Mouse (Mus musculus) hindlimb bud, embryonic 11.5 days (tissue): Measurements from ENCODE around the gene Anxa3.
A peak's percentile ranks its signal among the peaks of the same experiment; 100 is the strongest.

ENCODE experiments used
- DNase-seq: peaks from one replicate; pipeline ENCODE4 v3.0.0-alpha.2; 2012; ENCODE audit warnings: low read depth, low spot score; ENCODE audit errors: extremely low spot score

Gene Anxa3

GRCm38 (mm10) chr5:96834338-96834737, 41.2 kb downstream of the Anxa3 start:
- DNase-seq, result no peak

GRCm38 (mm10) chr5:96847986-96848385, 54.8 kb downstream of the Anxa3 start:
- no peak for DNase-seq

GRCm38 (mm10) chr5:96848386-96848785, 55.2 kb downstream of the Anxa3 start:
- no peak for DNase-seq

DNA sequence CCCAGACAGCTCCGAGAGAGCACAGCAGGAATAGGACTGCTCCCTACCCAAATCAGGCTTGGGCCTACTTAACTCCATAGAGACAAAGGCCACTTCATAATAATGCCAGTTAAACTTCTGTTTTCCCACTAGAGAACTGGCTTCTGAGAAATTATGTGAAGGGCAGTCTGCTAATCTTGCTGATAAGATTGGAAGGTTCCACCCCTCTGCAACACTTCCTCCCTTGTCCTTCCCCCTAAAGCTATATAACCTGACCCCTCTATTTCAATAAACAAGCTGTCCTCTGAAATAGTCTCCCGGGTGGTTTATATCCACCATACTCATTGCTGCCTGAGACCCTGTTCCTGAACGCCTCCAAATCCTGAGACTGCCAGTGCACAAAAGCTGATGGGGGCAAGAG, 56.1 kb downstream of the Anxa3 start:
- no peak for DNase-seq

DNA sequence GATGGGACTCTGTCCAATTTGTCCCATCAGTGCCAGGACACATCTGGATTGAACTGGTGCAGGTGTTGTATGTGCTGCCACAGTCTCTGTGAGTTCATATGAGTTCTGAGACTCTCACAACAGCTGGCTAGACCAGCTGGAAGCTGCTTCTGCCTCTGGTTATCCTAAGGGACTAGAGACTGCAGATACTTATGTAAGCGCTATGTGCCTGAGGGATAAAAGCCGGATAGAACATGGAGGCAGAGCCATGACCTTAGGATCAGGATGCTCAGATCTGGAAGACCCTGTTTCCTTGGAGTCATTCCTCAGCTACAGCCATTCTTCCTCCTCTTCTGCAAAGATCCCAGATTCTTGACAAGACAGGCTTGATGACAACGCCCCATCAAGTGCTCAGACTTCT, 60.3 kb downstream of the Anxa3 start:
- DNase-seq, result no peak

- DNase-seq, result no peak
Observed at GRCm38 (mm10) chr5:96854350-96854749, 61.2 kb downstream of the Anxa3 start.

DNA sequence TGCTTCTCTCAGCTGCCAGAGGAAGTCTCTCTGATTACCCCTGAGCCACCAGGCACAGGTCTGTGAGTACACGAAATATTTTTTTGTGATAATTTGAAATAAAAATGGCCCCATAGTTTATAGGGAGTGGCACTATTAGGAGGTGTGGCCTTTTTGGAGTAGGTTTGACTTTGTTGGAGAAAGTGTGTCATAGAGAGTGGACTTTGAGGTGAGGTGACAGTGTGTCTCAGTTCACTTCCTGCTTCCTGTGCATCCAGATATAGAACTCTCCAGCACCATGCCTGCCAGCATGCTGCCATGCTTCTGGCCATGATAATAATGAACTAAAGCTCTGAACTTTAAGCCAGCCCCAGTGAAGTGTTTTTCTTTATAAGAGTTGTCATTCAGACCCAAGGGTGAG, 66.8 kb downstream of the Anxa3 start:
- no peak for DNase-seq

- no peak for DNase-seq
Observed at GRCm38 (mm10) chr5:96867171-96867570, 74.0 kb downstream of the Anxa3 start.

- no peak for DNase-seq
Observed at GRCm38 (mm10) chr5:96868893-96869292, 75.8 kb downstream of the Anxa3 start.

DNA sequence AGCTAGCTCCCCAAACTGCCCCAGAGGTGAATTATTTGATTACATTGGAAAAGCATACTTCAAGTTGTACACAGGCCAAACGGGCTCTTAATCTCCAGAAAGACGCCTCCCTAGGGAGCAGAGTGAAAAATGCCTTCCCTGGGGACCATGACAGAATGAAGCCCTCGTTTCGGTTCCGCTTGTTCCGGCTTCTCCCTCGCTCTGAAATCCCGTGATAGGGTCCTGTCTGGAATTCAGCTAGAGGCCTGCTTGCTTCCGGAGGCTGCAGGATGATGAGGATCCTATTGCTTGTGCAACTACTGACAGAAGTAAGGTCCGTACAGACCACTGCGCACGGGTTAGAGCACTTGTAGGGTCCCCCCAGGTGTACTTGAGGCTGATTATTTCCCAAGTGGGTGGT, 77.9 kb downstream of the Anxa3 start:
- no peak for DNase-seq

GRCm38 (mm10) chr5:96878178-96878577, 85.0 kb downstream of the Anxa3 start:
- peak; percentile 44 for DNase-seq

DNA sequence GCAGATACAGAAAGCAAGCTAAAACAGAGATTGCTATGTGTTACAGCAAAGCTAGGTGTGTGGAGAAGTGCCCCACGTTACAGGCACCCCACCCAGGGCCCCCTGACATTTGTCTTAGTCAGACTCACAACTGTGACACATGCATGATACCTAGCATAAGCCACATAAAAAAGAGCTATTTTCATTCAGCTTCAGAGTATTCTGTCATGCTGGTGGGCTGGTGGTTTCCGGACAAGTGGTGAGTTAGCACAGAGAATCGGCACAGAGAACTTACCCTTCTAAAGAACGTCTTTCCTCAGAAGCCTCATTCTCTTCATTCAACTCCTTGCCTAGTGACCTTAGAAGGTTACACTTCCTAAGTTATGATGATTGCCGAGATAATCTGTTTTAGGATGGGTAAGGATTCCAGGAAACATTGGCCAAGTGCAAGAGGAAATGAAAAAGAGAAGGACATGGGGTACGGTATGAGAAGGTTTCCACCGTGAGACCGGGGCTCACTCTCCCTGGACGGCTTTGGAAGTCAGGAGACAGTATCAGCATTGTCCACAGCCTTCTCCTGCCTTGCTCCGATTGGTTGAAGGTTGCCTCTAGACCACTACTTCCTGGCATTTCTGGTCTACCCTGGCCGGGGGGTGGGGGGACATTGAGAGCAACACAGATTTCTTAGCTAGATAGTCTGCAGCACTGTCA, 85.9 kb downstream of the Anxa3 start:
- no peak for DNase-seq

DNA sequence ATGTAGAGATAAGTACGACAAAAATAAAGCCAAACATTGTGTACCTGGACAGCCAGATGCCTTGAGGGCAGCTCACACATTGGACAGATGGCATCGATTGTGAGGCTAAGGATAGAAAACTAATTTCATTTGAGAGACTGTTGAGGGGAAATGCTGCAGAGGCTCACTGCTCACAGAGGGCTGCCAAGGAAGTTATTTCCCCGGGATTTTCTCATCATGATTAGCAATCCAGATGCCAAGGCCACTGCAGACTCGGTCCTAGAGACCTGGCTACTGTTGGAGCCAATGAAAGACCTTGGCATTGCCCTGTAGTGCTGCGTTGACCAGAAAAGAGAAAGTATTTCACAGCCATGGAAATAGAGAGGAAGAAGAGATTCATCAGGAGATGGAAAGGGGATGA, 87.1 kb downstream of the Anxa3 start:
- DNase-seq, result no peak

DNA sequence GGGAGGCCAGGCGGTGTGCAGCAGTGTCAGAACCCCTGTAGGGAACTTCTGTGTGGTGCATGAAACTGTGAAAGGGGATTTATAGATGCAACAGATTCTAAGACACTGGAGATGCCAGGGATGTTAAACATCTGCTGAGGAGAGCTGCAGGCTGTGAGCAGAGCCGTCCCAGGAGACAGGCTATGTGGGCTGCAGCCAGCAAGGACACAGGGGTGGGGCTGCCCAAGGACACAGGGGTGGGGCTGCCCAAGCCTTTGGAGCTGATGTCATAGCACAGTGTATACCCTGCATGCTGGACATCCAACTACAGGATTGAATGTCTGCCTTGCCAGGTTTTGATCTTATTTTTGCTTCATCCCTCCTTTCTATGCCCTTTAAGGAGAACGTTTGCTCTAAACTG, 88.0 kb downstream of the Anxa3 start:
- no peak for DNase-seq

DNA sequence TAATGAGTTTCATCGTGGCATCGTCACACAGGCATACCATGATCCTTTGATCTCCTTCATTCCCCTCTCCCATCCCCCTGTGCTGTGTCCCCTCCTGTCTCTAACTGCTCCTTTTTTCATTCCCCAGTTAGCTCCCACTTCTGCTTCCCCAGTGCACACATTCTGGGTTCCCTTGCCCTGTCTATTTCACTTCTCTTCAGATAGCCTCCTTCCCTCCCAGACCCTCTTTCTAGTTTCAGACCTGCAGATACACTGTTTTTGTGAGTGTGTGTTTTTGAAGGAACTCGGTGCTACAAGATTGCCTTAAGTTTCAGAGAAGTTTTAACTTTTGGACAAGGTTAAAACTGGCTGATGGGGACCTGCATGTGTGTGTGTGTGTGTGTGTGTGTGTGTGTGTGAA, 88.5 kb downstream of the Anxa3 start:
- no peak for DNase-seq

DNA sequence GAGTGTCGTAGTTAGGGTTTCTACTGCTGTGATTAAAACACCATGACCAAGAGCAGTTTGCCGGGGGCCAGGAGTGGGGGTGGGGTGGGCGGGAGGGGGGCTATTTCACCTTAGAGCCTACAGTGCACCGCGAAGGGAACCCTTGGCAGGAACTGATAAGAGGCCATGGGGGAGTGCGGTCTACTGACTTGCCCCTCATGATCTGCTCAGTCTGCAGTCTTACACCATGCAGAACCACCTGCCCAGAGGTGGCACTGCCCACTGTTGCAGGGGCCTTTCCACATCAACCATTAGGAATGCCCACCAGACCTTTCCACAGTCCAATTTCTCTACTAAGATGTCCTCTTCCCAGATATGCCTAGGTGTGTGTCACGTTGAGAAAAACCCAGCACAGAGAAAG, 92.1 kb downstream of the Anxa3 start:
- no peak for DNase-seq

DNA sequence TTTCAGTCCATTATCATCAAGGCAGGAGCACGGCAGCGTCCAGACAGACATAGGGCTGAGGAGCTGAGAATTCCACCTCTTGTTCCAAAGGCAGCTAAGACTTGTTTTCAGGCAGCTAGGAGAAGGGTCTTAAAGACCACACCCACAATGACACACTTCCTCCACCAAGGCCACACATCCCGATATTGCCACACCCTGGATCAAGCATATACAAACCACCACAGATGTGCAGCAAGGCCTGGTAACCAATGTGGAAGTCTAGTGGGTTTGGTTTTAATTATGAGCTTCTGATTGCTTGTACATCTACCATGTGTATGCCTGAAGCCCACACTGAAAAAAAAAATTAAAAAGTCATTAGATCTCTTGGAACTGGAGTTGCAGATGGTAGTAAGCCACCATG, 95.3 kb downstream of the Anxa3 start:
- DNase-seq, result no peak

- no peak for DNase-seq
Observed at GRCm38 (mm10) chr5:96890367-96890766, 97.2 kb downstream of the Anxa3 start.
